Mouse (Mus musculus) heart, embryonic 13.5 days (tissue): ENCODE data around the gene Gm15294. TPM values are rescaled to one million over a fixed set of nuclear protein-coding genes. Genes with fewer than 3 reads are reported as not detected.

Source experiments
- ATAC-seq: fragments of 200-750 bp; cut with Nextera tagmentation; 2 replicates; pipeline ENCODE4 v1.8.0; 2017; ENCODE audit warnings: moderate TSS enrichment; ENCODE audit not compliant: insufficient number of reproducible peaks, low FRiP score, low TSS enrichment; ENCODE audit errors: extremely low read depth
- H3K27ac ChIP-seq: fragments of 300-500 bp; sonication (generic); replicated peaks from 2 replicates; pipeline ENCODE4 v1.5.1; 2015; ENCODE audit warnings: moderate library complexity, mild to moderate bottlenecking, inconsistent platforms
- H3K27me3 ChIP-seq: fragments of 300-500 bp; sonication (generic); replicated peaks from 2 replicates; pipeline ENCODE4 v1.6.1; 2015; ENCODE audit warnings: mild to moderate bottlenecking, inconsistent platforms
- H3K36me3 ChIP-seq: fragments of 300-500 bp; sonication (generic); 2 replicates; pipeline ENCODE4 v1.6.1; 2015; ENCODE audit warnings: mild to moderate bottlenecking, inconsistent platforms
- H3K4me1 ChIP-seq: fragments of 300-500 bp; sonication (generic); 2 replicates; pipeline ENCODE4 v1.6.1; 2015; ENCODE audit warnings: inconsistent platforms
- H3K4me2 ChIP-seq: fragments of 300-500 bp; sonication (generic); 2 replicates; pipeline ENCODE4 v1.6.1; 2015; ENCODE audit warnings: inconsistent platforms, mild to moderate bottlenecking, moderate library complexity
- H3K4me3 ChIP-seq: fragments of 300-500 bp; sonication (generic); 2 replicates; pipeline ENCODE4 v1.5.1; 2015; ENCODE audit warnings: moderate library complexity, mild to moderate bottlenecking, inconsistent platforms
- H3K9ac ChIP-seq: fragments of 300-500 bp; sonication (generic); 2 replicates; pipeline ENCODE4 v1.6.1; 2015; ENCODE audit warnings: inconsistent platforms, mild to moderate bottlenecking, moderate library complexity
- H3K9me3 ChIP-seq: fragments of 300-500 bp; sonication (generic); 2 replicates; pipeline ENCODE4 v1.6.1; 2016; ENCODE audit warnings: inconsistent platforms
- WGBS: fragments of 180-500 bp; shearing (Covaris S2); methylation state at CpG from one replicate; pipeline ENCODE4 v1.1.7; 2015; ENCODE audit warnings: mixed read lengths; 5-methylcytosine and 5-hydroxymethylcytosine counted together
- polyA plus RNA-seq: library from polyadenylated mRNA; unstranded; fragments of >200 nt; fragmentation: Nextera tagmentation; extraction: Ambion mirVana; gene quantifications from 2 replicates; pipeline ENCODE4 v1.2.1, GENCODE M21; 2015

Gm15294 gene
- polyA plus RNA-seq, result 0.23 TPM in 1 of 2 replicates, not detected in the other

- no peaks in the 10 kb centered on the region; the same call in 1 of the 2 replicates for H3K27me3 ChIP-seq
- ATAC-seq, result no peak
- no peaks in the 10 kb centered on the region for H3K9me3 ChIP-seq
- H3K4me3 ChIP-seq, result no peak within 1 kb of the TSS
- H3K4me1 ChIP-seq, result no peaks in the 10 kb centered on the region
- no peaks in the 10 kb centered on the region for H3K36me3 ChIP-seq
- H3K27ac ChIP-seq, result no peak within 1 kb of the TSS
- 86% methylated on average over 4 of the region's 4 CpGs for WGBS
- H3K9ac ChIP-seq, result no peak within 1 kb of the TSS
- H3K4me2 ChIP-seq, result no peak within 1 kb of the TSS
These were observed at the start of gene Gm15294 for GRCm38 (mm10) chrX:141875135-141875534. Gm15294 (minus strand) TSS chrX:141875235.

GRCm38 (mm10) chrX:141884336-141885048 lies 9.5 kb upstream of the Gm15294 start:
- H3K27me3 ChIP-seq, result 0 out of 2 replicates have a peak, but pooled peaks cover 3% of the 10 kb centered on the region
- H3K9me3 ChIP-seq, result no peaks in the 10 kb centered on the region
- no peak for ATAC-seq
- 60% methylated on average over 4 of the region's 4 CpGs for WGBS
- H3K9ac ChIP-seq, result no peak overlapping the region
- H3K36me3 ChIP-seq, result no peaks in the 10 kb centered on the region
- no peaks in the 10 kb centered on the region for H3K4me1 ChIP-seq
- no peak overlapping the region for H3K27ac ChIP-seq
- H3K4me2 ChIP-seq, result no peak overlapping the region
- no peak overlapping the region for H3K4me3 ChIP-seq

GRCm38 (mm10) chrX:141874024-141874423 lies 1.0 kb downstream of the Gm15294 start:
- ATAC-seq, result no peak
- no peaks in the 10 kb centered on the region for H3K36me3 ChIP-seq
- no peaks in the 10 kb centered on the region for H3K4me1 ChIP-seq
- H3K27me3 ChIP-seq, result no peaks in the 10 kb centered on the region; the same call in 1 of the 2 replicates
- no peak overlapping the region for H3K4me2 ChIP-seq
- H3K9ac ChIP-seq, result no peak overlapping the region
- H3K4me3 ChIP-seq, result no peak overlapping the region
- no peaks in the 10 kb centered on the region for H3K9me3 ChIP-seq
- 71% methylated on average over 11 of the region's 11 CpGs for WGBS
- H3K27ac ChIP-seq, result no peak overlapping the region

- H3K9me3 ChIP-seq, result no peaks in the 10 kb centered on the region
- no peak for ATAC-seq
- no peak overlapping the region for H3K9ac ChIP-seq
- H3K4me3 ChIP-seq, result no peak overlapping the region
- no peaks in the 10 kb centered on the region for H3K36me3 ChIP-seq
- H3K4me2 ChIP-seq, result no peak overlapping the region
- no peaks in the 10 kb centered on the region; the same call in 1 of the 2 replicates for H3K27me3 ChIP-seq
- no peaks in the 10 kb centered on the region for H3K4me1 ChIP-seq
- 66% methylated on average over 4 of the region's 4 CpGs for WGBS
- H3K27ac ChIP-seq, result no peak overlapping the region
These were observed 1.4 kb downstream of the Gm15294 start for GRCm38 (mm10) chrX:141873597-141873996.

GRCm38 (mm10) chrX:141855684-141856396 lies 19.2 kb downstream of the Gm15294 start:
- 28% methylated on average over 6 of the region's 6 CpGs for WGBS

More at GRCm38 (mm10) chrX:141855684-141856396, 19.2 kb downstream of the Gm15294 start:
- ATAC-seq, result no peak
- H3K4me3 ChIP-seq, result no peak overlapping the region
- no peaks in the 10 kb centered on the region for H3K4me1 ChIP-seq
- no peak overlapping the region for H3K4me2 ChIP-seq
- H3K36me3 ChIP-seq, result no peaks in the 10 kb centered on the region
- no peaks in the 10 kb centered on the region for H3K9me3 ChIP-seq
- H3K9ac ChIP-seq, result no peak overlapping the region
- no peak overlapping the region for H3K27ac ChIP-seq
- peaks cover 5% of the 10 kb centered on the region; the same call in 1 of the 2 replicates for H3K27me3 ChIP-seq

Other genes with a start within 250 kb of the Gm15294 start
- gene Irs4, start 150.0 kb downstream of the Gm15294 start, polyA plus RNA-seq, result 0.03 and 0.05 TPM in 2 replicates